Mouse (Mus musculus) testis, adult 2 months (tissue): ENCODE data around the gene Tfb2m. TPM values are rescaled to one million over a fixed set of nuclear protein-coding genes. Genes with fewer than 3 reads are reported as not detected.

Experiments
- H3K27ac ChIP-seq: fragments of 200-500 bp; 2 replicates; pipeline ENCODE4 v1.5.1; 2012; ENCODE audit warnings: low read depth, low read length; ENCODE audit not compliant: control insufficient read depth, insufficient read depth
- H3K27me3 ChIP-seq: fragments of 200-500 bp; 2 replicates; pipeline ENCODE4 v1.6.1; 2012; ENCODE audit warnings: mild to moderate bottlenecking, low read length, moderate library complexity; ENCODE audit not compliant: control insufficient read depth, insufficient read depth
- H3K36me3 ChIP-seq: fragments of 200-500 bp; 2 replicates; pipeline ENCODE4 v1.6.1; 2012; ENCODE audit warnings: mild to moderate bottlenecking, low read length; ENCODE audit not compliant: control insufficient read depth, insufficient read depth
- H3K4me1 ChIP-seq: fragments of 200-500 bp; 2 replicates; pipeline ENCODE4 v1.6.1; 2012; ENCODE audit warnings: low read length; ENCODE audit not compliant: control insufficient read depth, insufficient read depth
- H3K4me3 ChIP-seq: fragments of 200-500 bp; 2 replicates; pipeline ENCODE4 v1.5.1; 2012; ENCODE audit warnings: low read depth, mild to moderate bottlenecking, low read length, moderate library complexity, mixed read lengths; ENCODE audit not compliant: control insufficient read depth
- CTCF ChIP-seq: fragments of 200-500 bp; IDR thresholded peaks from 2 replicates; pipeline ENCODE4 v1.5.1; 2012; ENCODE audit warnings: low read depth, mild to moderate bottlenecking, inconsistent platforms, low read length, moderate library complexity; ENCODE audit not compliant: control insufficient read depth, insufficient read depth, insufficient replicate concordance
- POLR2A ChIP-seq: fragments of 200-500 bp; IDR thresholded peaks from 2 replicates; pipeline ENCODE4 v1.6.1; 2012; ENCODE audit warnings: low read depth, mild to moderate bottlenecking, inconsistent platforms, low read length, moderate library complexity; ENCODE audit not compliant: control insufficient read depth
- polyA plus RNA-seq: library from polyadenylated mRNA; depleted of rRNA; stranded (reverse); fragments of >200 nt; gene quantifications from 2 replicates; pipeline ENCODE4 v1.2.3, GENCODE M21; 2012

Gene Tfb2m
- polyA plus RNA-seq, 1 experiment, result 6.7 TPM

GRCm38 (mm10) chr1:179584220-179584619 lies 38.2 kb upstream of the Tfb2m start:
- no peak overlapping the region for H3K4me3 ChIP-seq
- H3K36me3 ChIP-seq, result no peaks in the 10 kb centered on the region
- no peak overlapping the region for H3K27ac ChIP-seq
- H3K27me3 ChIP-seq, result no peaks in the 10 kb centered on the region
- TF ChIP-seq CTCF (no peak), POLR2A (no peak)
- H3K4me1 ChIP-seq, result no peaks in the 10 kb centered on the region

DNA sequence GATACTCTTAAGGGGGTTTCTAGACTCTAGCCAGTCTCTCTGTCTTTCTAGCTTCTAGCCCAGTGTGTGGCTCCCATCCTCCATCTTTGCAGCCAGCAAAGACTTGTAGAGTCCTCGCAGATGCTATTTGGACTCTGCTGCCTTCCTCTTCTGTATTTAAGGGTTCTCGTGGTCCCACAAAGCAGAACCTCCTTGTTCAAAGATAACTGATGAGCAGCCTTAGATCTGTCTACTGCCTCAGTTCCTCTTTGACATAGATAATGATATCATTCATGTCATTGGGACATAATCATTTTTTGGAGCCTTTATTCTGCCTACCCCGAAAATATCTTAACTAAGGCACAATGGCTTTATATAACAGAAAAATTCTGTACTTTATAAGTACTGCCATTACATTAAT lies 37.0 kb upstream of the Tfb2m start:
- TF ChIP-seq CTCF (no peak), POLR2A (no peak)
- H3K36me3 ChIP-seq, result no peaks in the 10 kb centered on the region

DNA sequence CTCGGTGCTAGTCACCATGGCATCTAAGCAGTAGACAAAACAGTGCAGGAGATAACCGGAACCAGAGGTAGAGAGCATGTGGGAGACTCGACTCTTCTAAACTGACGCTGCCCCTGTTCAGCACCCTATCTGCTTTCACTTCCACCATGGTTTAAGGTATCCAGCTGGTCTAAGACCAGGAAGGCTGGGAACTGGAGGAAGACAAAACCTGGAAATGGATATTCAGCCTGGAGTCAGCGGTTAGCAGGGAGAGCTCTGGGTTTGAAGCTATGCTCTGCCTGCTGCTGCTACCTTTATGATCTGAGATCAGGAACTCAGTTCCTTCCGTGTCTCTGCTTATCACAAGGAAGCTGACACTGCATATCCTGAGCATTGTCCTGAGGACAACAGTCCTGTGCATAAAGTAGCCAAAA lies 36.0 kb upstream of the Tfb2m start:
- H3K27ac ChIP-seq, result no peak overlapping the region

More for the DNA sequence above, 37.0 kb upstream of the Tfb2m start:
- Histone ChIP-seq H3K27me3 (no peaks in the 10 kb centered on the region), H3K27ac (no peak overlapping the region), H3K4me1 (no peaks in the 10 kb centered on the region), H3K4me3 (no peak overlapping the region)

DNA sequence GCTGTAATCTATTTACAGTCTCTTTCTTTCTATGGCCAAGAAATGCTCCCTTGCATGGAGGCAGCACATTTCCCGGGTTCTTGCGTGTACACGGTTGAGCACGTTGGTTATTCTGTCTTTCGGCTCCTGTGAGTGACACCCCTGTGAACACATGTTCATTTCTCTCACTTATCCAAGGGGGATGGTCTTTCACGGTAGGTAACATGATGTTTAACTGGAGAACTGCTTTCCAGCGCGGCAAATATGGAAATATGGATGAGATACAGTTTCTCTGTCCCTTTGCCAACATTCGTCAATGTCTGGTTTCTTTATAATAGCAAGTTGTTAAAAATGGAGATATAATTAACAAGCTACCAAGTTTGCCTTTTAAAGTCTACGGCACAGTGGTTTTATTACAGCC lies 35.4 kb upstream of the Tfb2m start:
- TF ChIP-seq CTCF (no peak), POLR2A (no peak)
- H3K4me1 ChIP-seq, result no peaks in the 10 kb centered on the region
- H3K4me3 ChIP-seq, result no peak overlapping the region
- H3K36me3 ChIP-seq, result no peaks in the 10 kb centered on the region
- H3K27me3 ChIP-seq, result no peaks in the 10 kb centered on the region
- H3K27ac ChIP-seq, result no peak overlapping the region

More for the DNA sequence above, 36.0 kb upstream of the Tfb2m start:
- Histone ChIP-seq H3K27me3 (no peaks in the 10 kb centered on the region), H3K4me3 (no peak overlapping the region), H3K36me3 (no peaks in the 10 kb centered on the region), H3K4me1 (no peaks in the 10 kb centered on the region)
- no peak for TF ChIP-seq POLR2A
- no peak for TF ChIP-seq CTCF

DNA sequence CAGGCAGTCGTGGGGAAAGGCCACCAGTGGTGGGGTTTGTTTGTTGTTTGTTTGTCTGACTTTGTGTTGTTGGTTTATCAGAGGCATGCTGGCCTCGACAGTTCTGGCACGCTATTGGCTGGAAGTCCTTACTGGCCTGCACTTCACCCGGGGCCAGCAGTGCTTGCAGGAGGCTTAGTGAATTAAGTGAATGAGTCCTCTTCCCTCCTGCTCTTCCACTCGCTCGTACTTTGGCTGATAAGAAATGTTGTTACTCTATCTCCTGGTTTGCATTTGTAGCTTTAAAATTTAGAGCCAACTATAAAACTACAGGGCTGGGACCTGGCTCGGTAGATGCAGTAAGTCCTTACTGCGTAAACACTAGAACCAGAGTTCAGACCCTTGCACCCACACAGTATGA lies 34.1 kb upstream of the Tfb2m start:
- no peak overlapping the region for H3K27ac ChIP-seq
- H3K4me3 ChIP-seq, result no peak overlapping the region
- H3K36me3 ChIP-seq, result no peaks in the 10 kb centered on the region
- TF ChIP-seq CTCF (no peak), POLR2A (no peak)
- no peaks in the 10 kb centered on the region for H3K4me1 ChIP-seq
- no peaks in the 10 kb centered on the region for H3K27me3 ChIP-seq

DNA sequence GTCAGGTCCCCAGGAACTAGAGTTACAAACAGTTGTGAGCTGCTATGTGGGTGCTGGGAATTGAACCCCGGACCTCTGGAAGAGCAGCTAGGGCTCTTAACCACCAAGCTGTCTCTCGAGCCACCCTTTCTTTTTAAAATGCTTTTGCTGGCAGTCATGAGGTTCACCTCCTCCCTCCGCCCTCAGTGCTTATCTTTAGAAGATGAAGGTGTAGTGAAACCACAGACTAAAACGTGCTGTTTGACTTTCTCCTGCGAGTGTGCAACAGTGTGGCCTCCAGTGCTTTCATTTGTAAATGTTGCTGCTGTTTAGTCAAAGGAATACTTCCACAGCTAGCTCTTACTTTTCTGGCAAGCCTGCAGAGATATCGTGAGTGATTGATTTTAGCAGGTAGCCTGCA lies 32.6 kb upstream of the Tfb2m start:
- H3K27ac ChIP-seq, result no peak overlapping the region
- no peaks in the 10 kb centered on the region for H3K36me3 ChIP-seq
- no peak overlapping the region for H3K4me3 ChIP-seq
- TF ChIP-seq CTCF, result no peak
- no peak for TF ChIP-seq POLR2A
- H3K27me3 ChIP-seq, result no peaks in the 10 kb centered on the region
- H3K4me1 ChIP-seq, result no peaks in the 10 kb centered on the region

DNA sequence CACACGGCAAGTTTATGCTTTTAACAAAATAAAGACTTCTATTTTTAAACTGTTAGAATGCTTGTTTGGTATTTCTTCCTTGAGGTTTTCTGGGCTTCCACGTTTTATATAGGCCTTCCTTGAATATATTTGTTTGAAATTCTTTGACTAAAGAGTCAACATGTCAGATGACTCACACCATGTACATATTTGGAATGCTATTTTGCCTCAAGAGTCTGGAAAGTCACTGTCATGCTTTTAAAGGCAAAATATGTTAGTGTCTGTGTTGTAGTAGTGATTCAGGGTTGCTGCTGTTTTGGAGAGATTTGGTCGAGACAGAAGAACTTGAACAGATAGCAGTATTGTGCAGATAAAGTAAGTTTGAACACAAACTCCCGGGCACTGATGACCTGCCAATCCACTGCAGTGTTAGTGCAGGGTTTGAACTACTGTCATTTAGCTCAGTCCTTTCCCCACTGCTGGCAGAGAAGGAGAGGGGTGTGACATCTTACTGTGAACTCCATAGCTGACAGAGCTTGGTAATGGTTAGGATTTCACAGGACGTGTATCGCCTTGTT lies 27.7 kb upstream of the Tfb2m start:
- Histone ChIP-seq H3K4me1 (no peaks in the 10 kb centered on the region), H3K27ac (no peak overlapping the region), H3K36me3 (no peaks in the 10 kb centered on the region), H3K27me3 (no peaks in the 10 kb centered on the region), H3K4me3 (no peak overlapping the region)
- TF ChIP-seq CTCF (no peak), POLR2A (no peak)

GRCm38 (mm10) chr1:179571686-179572085 lies 25.6 kb upstream of the Tfb2m start:
- H3K4me3 ChIP-seq, result no peak overlapping the region
- no peaks in the 10 kb centered on the region for H3K36me3 ChIP-seq
- H3K27ac ChIP-seq, result no peak overlapping the region
- TF ChIP-seq POLR2A (no peak), CTCF (no peak)
- H3K27me3 ChIP-seq, result no peaks in the 10 kb centered on the region
- no peaks in the 10 kb centered on the region for H3K4me1 ChIP-seq
